Mouse (Mus musculus) myocyte (in vitro differentiated cells): Measurements from ENCODE around the gene Stum. TPM values are rescaled to one million over a fixed set of nuclear protein-coding genes. Genes with fewer than 3 reads are reported as not detected.

Experiments used
- H3K27me3 ChIP-seq: one replicate; pipeline ENCODE4 v1.6.1; 2011; ENCODE audit not compliant: control insufficient read depth, insufficient read depth, insufficient read length
- H3K36me3 ChIP-seq: one replicate; pipeline ENCODE4 v1.6.1; 2011; ENCODE audit not compliant: control insufficient read depth, insufficient read depth
- H3K4me2 ChIP-seq: one replicate; pipeline ENCODE4 v1.6.1; 2011; ENCODE audit warnings: low read depth, control low read depth
- H3K4me3 ChIP-seq: one replicate; pipeline ENCODE4 v1.5.1; 2011; ENCODE audit warnings: mild to moderate bottlenecking, control low read depth, moderate library complexity
- H3K79me2 ChIP-seq: one replicate; pipeline ENCODE4 v1.6.1; 2011; ENCODE audit not compliant: control insufficient read depth, insufficient read depth
- H3ac ChIP-seq: one replicate; pipeline ENCODE4 v1.6.1; 2011; ENCODE audit not compliant: control insufficient read depth, insufficient read length
- CEBPB ChIP-seq: IDR thresholded peaks from 2 replicates; pipeline ENCODE4 v1.6.1; 2011; ENCODE audit warnings: mild to moderate bottlenecking, moderate library complexity; ENCODE audit not compliant: poor library complexity, insufficient read depth, severe bottlenecking
- E2F4 ChIP-seq: IDR thresholded peaks from one replicate; pipeline ENCODE4 v1.6.1; 2011; ENCODE audit warnings: mild to moderate bottlenecking, control low read depth, moderate library complexity; ENCODE audit not compliant: insufficient read depth
- MAX ChIP-seq: IDR thresholded peaks from one replicate; pipeline ENCODE4 v1.6.1; 2011; ENCODE audit warnings: low read depth, mild to moderate bottlenecking, control low read depth
- MYOD1 ChIP-seq, 3 experiments: IDR thresholded peaks; one replicate each; pipeline ENCODE4 v1.6.1; 2011; ENCODE audit warnings: control low read depth in 2 of 3, low read depth in 2 of 3, mild to moderate bottlenecking in 2 of 3, moderate library complexity in 1 of 3; ENCODE audit not compliant: insufficient read length in 2 of 3, control insufficient read depth in 1 of 3
- MYOG ChIP-seq, 3 experiments: IDR thresholded peaks; one replicate each; pipeline ENCODE4 v1.6.1; 2011; ENCODE audit warnings: control low read depth in 2 of 3, low read depth in 2 of 3, mild to moderate bottlenecking in 2 of 3; ENCODE audit not compliant: insufficient read length in 2 of 3, control insufficient read depth in 1 of 3, insufficient read depth in 1 of 3
- POLR2A ChIP-seq: IDR thresholded peaks from one replicate; pipeline ENCODE4 v1.6.1; 2011; ENCODE audit warnings: low read depth, mild to moderate bottlenecking, control low read depth, moderate library complexity; ENCODE audit not compliant: insufficient read length
- POLR2AphosphoS2 ChIP-seq: IDR thresholded peaks from one replicate; pipeline ENCODE4 v1.6.1; 2011; ENCODE audit warnings: low read depth, control low read depth; ENCODE audit not compliant: insufficient read length
- REST ChIP-seq: IDR thresholded peaks from one replicate; pipeline ENCODE4 v1.6.1; 2011; ENCODE audit warnings: mild to moderate bottlenecking, control low read depth, moderate library complexity; ENCODE audit not compliant: insufficient read depth, insufficient read length
- SRF ChIP-seq: IDR thresholded peaks from one replicate; pipeline ENCODE4 v1.6.1; 2011; ENCODE audit warnings: low read depth; ENCODE audit not compliant: control insufficient read depth, insufficient read length
- TCF12 ChIP-seq: IDR thresholded peaks from one replicate; pipeline ENCODE4 v1.6.1; 2011; ENCODE audit warnings: mild to moderate bottlenecking, control low read depth; ENCODE audit not compliant: poor library complexity, insufficient read depth, severe bottlenecking
- TCF3 ChIP-seq: IDR thresholded peaks from one replicate; pipeline ENCODE4 v1.6.1; 2011; ENCODE audit warnings: low read depth, control low read depth; ENCODE audit not compliant: insufficient read length
- USF1 ChIP-seq: IDR thresholded peaks from one replicate; pipeline ENCODE4 v1.6.1; 2011; ENCODE audit warnings: low read depth, mild to moderate bottlenecking, control low read depth, moderate library complexity
- polyA plus RNA-seq: library from polyadenylated mRNA; unstranded; fragments of >200 nt; fragmentation: generic; extraction: Trizol; gene quantifications from one replicate; pipeline ENCODE4 v1.2.1, GENCODE M21; 2012; ENCODE audit warnings: missing spikeins

The Stum gene
- polyA plus RNA-seq, 1 experiment, result 0.28 TPM

GRCm38 (mm10) chr1:180508662-180509061 is 25.4 kb upstream of the Stum start:
- no peaks in the 10 kb centered on the region for H3K79me2 ChIP-seq
- peaks cover 2% of the 10 kb centered on the region for H3K27me3 ChIP-seq
- no peak overlapping the region for H3K4me2 ChIP-seq
- no peak for TF ChIP-seq MYOG (IDR thresholded peaks at IDR 0.05; ENCODE audit: control insufficient read depth in 1 of 3, insufficient read depth in 1 of 3, insufficient read length in 2 of 3, low read depth in 2 of 3)
- no peak overlapping the region for H3K4me3 ChIP-seq
- no peaks in the 10 kb centered on the region for H3K36me3 ChIP-seq
- no peak overlapping the region for H3ac ChIP-seq

- H3K4me3 ChIP-seq, result no peak overlapping the region
- no peaks in the 10 kb centered on the region for H3K79me2 ChIP-seq
- H3K27me3 ChIP-seq, result peaks cover 5% of the 10 kb centered on the region
- H3K36me3 ChIP-seq, result no peaks in the 10 kb centered on the region
- H3ac ChIP-seq, result no peak overlapping the region
- TF ChIP-seq MYOG (IDR thresholded peaks at IDR 0.05; ENCODE audit: control insufficient read depth in 1 of 3, insufficient read depth in 1 of 3, insufficient read length in 2 of 3, low read depth in 2 of 3) (no peak), MAX (no peak), POLR2AphosphoS2 (no peak)
- H3K4me2 ChIP-seq, result no peak overlapping the region
Observed at GRCm38 (mm10) chr1:180507291-180507791, 24.0 kb upstream of the Stum start.

DNA sequence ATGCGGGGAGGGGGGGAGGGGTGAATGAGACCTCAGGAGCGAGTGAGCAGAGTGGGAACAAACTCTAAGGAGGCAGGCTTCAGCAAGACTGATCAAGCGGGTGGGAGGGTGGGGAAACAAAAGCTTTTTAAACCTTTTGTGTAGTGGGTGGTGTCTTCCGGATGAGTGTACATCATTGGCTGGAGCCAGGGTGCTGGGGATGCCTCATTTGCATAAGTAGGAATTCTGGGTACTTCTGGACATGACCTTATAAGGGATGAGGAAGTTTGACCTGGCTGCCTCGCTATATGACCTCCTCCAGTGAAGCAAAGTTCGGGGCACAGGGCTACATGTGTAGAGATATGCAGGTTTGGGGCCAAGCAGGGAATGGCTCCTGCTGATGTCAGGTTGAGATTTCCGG is 23.0 kb upstream of the Stum start:
- H3K27me3 ChIP-seq, result peaks cover 5% of the 10 kb centered on the region

GRCm38 (mm10) chr1:180504899-180505298 is 21.6 kb upstream of the Stum start:
- Histone ChIP-seq H3K27me3 (peaks cover 5% of the 10 kb centered on the region), H3K4me2 (no peak overlapping the region), H3ac (no peak overlapping the region), H3K79me2 (no peaks in the 10 kb centered on the region), H3K36me3 (no peaks in the 10 kb centered on the region), H3K4me3 (no peak overlapping the region)
- no peak for TF ChIP-seq USF1
- no peak for TF ChIP-seq MAX
- no peak for TF ChIP-seq POLR2AphosphoS2
- no peak for TF ChIP-seq MYOD1 (IDR thresholded peaks at IDR 0.05; ENCODE audit: control insufficient read depth in 1 of 3, insufficient read length in 2 of 3, low read depth in 2 of 3)
- no peak for TF ChIP-seq TCF12
- no peak for TF ChIP-seq TCF3
- TF ChIP-seq SRF, result no peak
- TF ChIP-seq POLR2A, result no peak
- no peak for TF ChIP-seq REST
- TF ChIP-seq MYOG (IDR thresholded peaks at IDR 0.05; ENCODE audit: control insufficient read depth in 1 of 3, insufficient read depth in 1 of 3, insufficient read length in 2 of 3, low read depth in 2 of 3), result no peak
- no peak for TF ChIP-seq CEBPB
- TF ChIP-seq E2F4, result no peak

More for the DNA sequence above, 23.0 kb upstream of the Stum start:
- TF ChIP-seq USF1 (no peak), E2F4 (no peak), MYOD1 (IDR thresholded peaks at IDR 0.05; ENCODE audit: control insufficient read depth in 1 of 3, insufficient read length in 2 of 3, low read depth in 2 of 3) (no peak), SRF (no peak), POLR2AphosphoS2 (no peak), MAX (no peak), POLR2A (no peak)
- H3K4me2 ChIP-seq, result no peak overlapping the region
- H3K36me3 ChIP-seq, result no peaks in the 10 kb centered on the region
- H3K79me2 ChIP-seq, result no peaks in the 10 kb centered on the region
- no peak overlapping the region for H3ac ChIP-seq
- H3K4me3 ChIP-seq, result no peak overlapping the region

DNA sequence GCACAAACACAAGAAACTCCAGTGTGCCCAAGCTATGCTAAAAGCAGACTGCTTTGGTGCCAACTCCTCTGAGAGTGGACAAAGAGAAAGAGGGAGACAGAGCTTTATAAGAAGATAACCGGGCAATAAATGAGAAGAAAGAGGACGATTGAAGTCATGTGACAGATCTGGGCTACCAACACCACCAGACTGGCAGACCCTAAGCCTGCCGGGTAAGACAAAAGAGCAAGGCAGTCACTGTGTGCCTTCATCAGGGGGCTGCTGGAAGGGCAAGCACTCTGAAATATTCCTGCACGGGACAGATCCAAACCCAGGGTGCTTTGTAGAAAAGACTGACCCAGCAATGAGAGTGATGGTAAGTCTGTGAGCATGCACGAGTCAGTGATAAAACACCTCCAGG is 20.2 kb upstream of the Stum start:
- Histone ChIP-seq H3K27me3 (peaks cover 5% of the 10 kb centered on the region), H3K4me3 (no peak overlapping the region), H3K36me3 (no peaks in the 10 kb centered on the region), H3ac (no peak overlapping the region), H3K79me2 (no peaks in the 10 kb centered on the region), H3K4me2 (no peak overlapping the region)
- TF ChIP-seq MYOG (IDR thresholded peaks at IDR 0.05; ENCODE audit: control insufficient read depth in 1 of 3, insufficient read depth in 1 of 3, insufficient read length in 2 of 3, low read depth in 2 of 3) (no peak), SRF (no peak), MAX (no peak), CEBPB (no peak), TCF3 (no peak), E2F4 (no peak), POLR2A (no peak), REST (no peak), MYOD1 (IDR thresholded peaks at IDR 0.05; ENCODE audit: control insufficient read depth in 1 of 3, insufficient read length in 2 of 3, low read depth in 2 of 3) (no peak), POLR2AphosphoS2 (no peak), USF1 (no peak), TCF12 (no peak)
